Mouse (Mus musculus): Measurements from ENCODE around the gene Dpagt1.

DNA sequence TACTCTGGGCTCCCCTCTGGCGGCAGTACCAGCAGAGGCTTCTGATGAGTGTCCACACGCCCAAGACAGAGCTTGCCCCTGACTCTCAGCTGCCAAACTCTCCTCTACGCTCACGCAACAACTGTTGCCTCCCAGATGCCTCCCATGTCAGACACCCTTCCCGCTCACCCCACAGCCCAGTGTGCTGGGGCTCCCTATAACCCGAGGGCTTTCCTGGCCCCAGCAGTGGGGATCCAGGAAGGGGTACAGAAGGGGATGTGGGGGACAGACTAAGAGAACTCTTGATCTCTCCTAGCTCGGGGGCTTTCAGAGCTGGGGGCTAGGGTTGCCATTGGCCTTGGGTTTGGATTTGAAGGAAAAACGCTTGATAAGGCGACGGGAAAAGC, 15.1 kb upstream of the Dpagt1 start:
- TF ChIP-seq POLR2A (IDR thresholded peaks at IDR 0.05; ENCODE audit: low read depth, low read length): no peak
- no peak for TF ChIP-seq CTCF (IDR thresholded peaks at IDR 0.05; ENCODE audit: borderline replicate concordance, insufficient read depth, low read length)
